Mouse (Mus musculus): ENCODE measurements around the gene Slc52a3. TPM values are rescaled to one million over a fixed set of nuclear protein-coding genes. Genes with fewer than 3 reads are reported as not detected.

Slc52a3 gene
- polyA plus RNA-seq, 1 experiment from 2014 or later: 1.0 TPM

- H3K9me3 ChIP-seq (ENCODE audit: control insufficient read depth, low read length): no peaks in the 10 kb centered on the region
- H3K4me1 ChIP-seq (replicated peaks; ENCODE audit: control insufficient read depth, insufficient read depth, low read length): peaks cover 16% of the 10 kb centered on the region; the same call in 1 of the 2 replicates
- no peaks in the 10 kb centered on the region for H3K36me3 ChIP-seq (ENCODE audit: control insufficient read depth, insufficient read depth, low read length)
- no peak overlapping the region for H3K9ac ChIP-seq (ENCODE audit: low read length)
- no peak overlapping the region for H3K4me3 ChIP-seq (ENCODE audit: low read depth, low read length)
- no peak for ATAC-seq (replicated peaks; ENCODE audit: low FRiP score)
- no peak overlapping the region for H3K27ac ChIP-seq (ENCODE audit: low read depth, low read length)
- DNase-seq (ENCODE audit: low spot score): no peak
- H3K27me3 ChIP-seq (ENCODE audit: control insufficient read depth, insufficient read depth, low read length): no peaks in the 10 kb centered on the region; the same call in 1 of the 2 replicates
- WGBS: 79% methylated on average over 4 of the region's 4 CpGs
- peak overlapping the region; percentile 69; the same call in 1 of the 2 replicates for H3K4me2 ChIP-seq (ENCODE audit: low read depth, low read length, severe bottlenecking)
Measured at GRCm38 (mm10) chr2:151977689-151978440, 18.4 kb upstream of the Slc52a3 start.

GRCm38 (mm10) chr2:151978494-151978893 lies 17.8 kb upstream of the Slc52a3 start:
- Histone ChIP-seq H3K27ac (ENCODE audit: low read depth, low read length) (no peak overlapping the region), H3K4me2 (ENCODE audit: low read depth, low read length, severe bottlenecking) (peak overlapping the region; percentile 69), H3K27me3 (ENCODE audit: control insufficient read depth, insufficient read depth, low read length) (no peaks in the 10 kb centered on the region), H3K4me3 (ENCODE audit: low read depth, low read length) (peak overlapping the region; percentile 81; the same call in 1 of the 2 replicates), H3K9me3 (ENCODE audit: control insufficient read depth, low read length) (no peaks in the 10 kb centered on the region), H3K4me1 (replicated peaks; ENCODE audit: control insufficient read depth, insufficient read depth, low read length) (peaks cover 16% of the 10 kb centered on the region; the same call in 1 of the 2 replicates), H3K36me3 (ENCODE audit: control insufficient read depth, insufficient read depth, low read length) (no peaks in the 10 kb centered on the region), H3K9ac (ENCODE audit: low read length) (no peak overlapping the region; the same call in 1 of the 2 replicates)
- no peak for DNase-seq (ENCODE audit: low spot score)
- WGBS: 78% methylated on average over 6 of the region's 6 CpGs
- ATAC-seq (replicated peaks; ENCODE audit: low FRiP score): no peak

GRCm38 (mm10) chr2:151979470-151980354 lies 16.6 kb upstream of the Slc52a3 start, which contains the start of gene Fam110a:
Fam110a (minus strand) TSS chr2:151980219.
- WGBS: under 1% methylated on average over 45 of the region's 46 CpGs
- ATAC-seq (replicated peaks; ENCODE audit: low FRiP score): peak; percentile 92

GRCm38 (mm10) chr2:151980355-151980693 lies 16.0 kb upstream of the Slc52a3 start:
- peak overlapping the region; percentile 81; the same call in 1 of the 2 replicates for H3K4me3 ChIP-seq (ENCODE audit: low read depth, low read length)
- H3K9me3 ChIP-seq (ENCODE audit: control insufficient read depth, low read length): no peaks in the 10 kb centered on the region
- no peaks in the 10 kb centered on the region for H3K27me3 ChIP-seq (ENCODE audit: control insufficient read depth, insufficient read depth, low read length)
- ATAC-seq (replicated peaks; ENCODE audit: low FRiP score) (peak; percentile 51; the same call in 1 of the 2 replicates), DNase-seq (ENCODE audit: low spot score) (no peak)
- peak overlapping the region; percentile 69; the same call in 1 of the 2 replicates for H3K4me2 ChIP-seq (ENCODE audit: low read depth, low read length, severe bottlenecking)
- peak overlapping the region; percentile 32; the same call in 1 of the 2 replicates for H3K27ac ChIP-seq (ENCODE audit: low read depth, low read length)
- H3K4me1 ChIP-seq (replicated peaks; ENCODE audit: control insufficient read depth, insufficient read depth, low read length): peaks cover 8% of the 10 kb centered on the region; the same call in 1 of the 2 replicates
- peak overlapping the region; percentile 92; the same call in 1 of the 2 replicates for H3K9ac ChIP-seq (ENCODE audit: low read length)
- H3K36me3 ChIP-seq (ENCODE audit: control insufficient read depth, insufficient read depth, low read length): no peaks in the 10 kb centered on the region
- 26% methylated on average over 3 of the region's 3 CpGs for WGBS

More at GRCm38 (mm10) chr2:151979470-151980354, 16.6 kb upstream of the Slc52a3 start, which contains the start of gene Fam110a:
- Histone ChIP-seq H3K4me2 (ENCODE audit: low read depth, low read length, severe bottlenecking) (peak within 1 kb of the TSS; percentile 69), H3K27ac (ENCODE audit: low read depth, low read length) (peak within 1 kb of the TSS; percentile 63; the same call in 1 of the 2 replicates), H3K9ac (ENCODE audit: low read length) (peak within 1 kb of the TSS; percentile 92), H3K9me3 (ENCODE audit: control insufficient read depth, low read length) (no peaks in the 10 kb centered on the region), H3K27me3 (ENCODE audit: control insufficient read depth, insufficient read depth, low read length) (no peaks in the 10 kb centered on the region), H3K4me3 (ENCODE audit: low read depth, low read length) (peak within 1 kb of the TSS; percentile 81), H3K36me3 (ENCODE audit: control insufficient read depth, insufficient read depth, low read length) (no peaks in the 10 kb centered on the region), H3K4me1 (replicated peaks; ENCODE audit: control insufficient read depth, insufficient read depth, low read length) (peaks cover 8% of the 10 kb centered on the region; the same call in 1 of the 2 replicates)
- DNase-seq (ENCODE audit: low spot score): peak; percentile 95

- Histone ChIP-seq H3K27ac (ENCODE audit: low read depth, low read length) (no peak overlapping the region), H3K9me3 (ENCODE audit: control insufficient read depth, low read length) (no peaks in the 10 kb centered on the region), H3K4me1 (replicated peaks; ENCODE audit: control insufficient read depth, insufficient read depth, low read length) (peaks cover 8% of the 10 kb centered on the region; the same call in 1 of the 2 replicates), H3K4me3 (ENCODE audit: low read depth, low read length) (no peak overlapping the region), H3K36me3 (ENCODE audit: control insufficient read depth, insufficient read depth, low read length) (no peaks in the 10 kb centered on the region), H3K9ac (ENCODE audit: low read length) (no peak overlapping the region), H3K4me2 (ENCODE audit: low read depth, low read length, severe bottlenecking) (no peak overlapping the region), H3K27me3 (ENCODE audit: control insufficient read depth, insufficient read depth, low read length) (no peaks in the 10 kb centered on the region)
- no peak for ATAC-seq (replicated peaks; ENCODE audit: low FRiP score)
- DNase-seq (ENCODE audit: low spot score): no peak
- 86% methylated on average over 6 of the region's 6 CpGs for WGBS
Measured at GRCm38 (mm10) chr2:151981268-151981667, 15.0 kb upstream of the Slc52a3 start.

GRCm38 (mm10) chr2:151982476-151982875 lies 13.8 kb upstream of the Slc52a3 start:
- ATAC-seq (replicated peaks; ENCODE audit: low FRiP score): no peak
- Histone ChIP-seq H3K27ac (ENCODE audit: low read depth, low read length) (no peak overlapping the region), H3K36me3 (ENCODE audit: control insufficient read depth, insufficient read depth, low read length) (no peaks in the 10 kb centered on the region), H3K4me3 (ENCODE audit: low read depth, low read length) (no peak overlapping the region), H3K9me3 (ENCODE audit: control insufficient read depth, low read length) (no peaks in the 10 kb centered on the region), H3K4me1 (replicated peaks; ENCODE audit: control insufficient read depth, insufficient read depth, low read length) (peaks cover 8% of the 10 kb centered on the region; the same call in 1 of the 2 replicates), H3K9ac (ENCODE audit: low read length) (no peak overlapping the region), H3K27me3 (ENCODE audit: control insufficient read depth, insufficient read depth, low read length) (no peaks in the 10 kb centered on the region), H3K4me2 (ENCODE audit: low read depth, low read length, severe bottlenecking) (no peak overlapping the region)
- no peak for DNase-seq (ENCODE audit: low spot score)

- H3K4me1 ChIP-seq (replicated peaks; ENCODE audit: control insufficient read depth, insufficient read depth, low read length): peaks cover under 1% of the 10 kb centered on the region; the same call in 1 of the 2 replicates
- H3K4me3 ChIP-seq (ENCODE audit: low read depth, low read length): no peak overlapping the region
- H3K27ac ChIP-seq (ENCODE audit: low read depth, low read length): no peak overlapping the region
- no peak for ATAC-seq (replicated peaks; ENCODE audit: low FRiP score)
- DNase-seq (ENCODE audit: low spot score): no peak
- no peak overlapping the region for H3K9ac ChIP-seq (ENCODE audit: low read length)
- no peaks in the 10 kb centered on the region for H3K36me3 ChIP-seq (ENCODE audit: control insufficient read depth, insufficient read depth, low read length)
- no peaks in the 10 kb centered on the region for H3K9me3 ChIP-seq (ENCODE audit: control insufficient read depth, low read length)
- 76% methylated on average over 9 of the region's 9 CpGs for WGBS
- no peaks in the 10 kb centered on the region for H3K27me3 ChIP-seq (ENCODE audit: control insufficient read depth, insufficient read depth, low read length)
- H3K4me2 ChIP-seq (ENCODE audit: low read depth, low read length, severe bottlenecking): no peak overlapping the region
Measured at GRCm38 (mm10) chr2:151984019-151984418, 12.3 kb upstream of the Slc52a3 start.

GRCm38 (mm10) chr2:151985426-151986172 lies 10.7 kb upstream of the Slc52a3 start:
- Histone ChIP-seq H3K9me3 (ENCODE audit: control insufficient read depth, low read length) (no peaks in the 10 kb centered on the region), H3K4me1 (replicated peaks; ENCODE audit: control insufficient read depth, insufficient read depth, low read length) (no peaks in the 10 kb centered on the region), H3K4me2 (ENCODE audit: low read depth, low read length, severe bottlenecking) (no peak overlapping the region), H3K36me3 (ENCODE audit: control insufficient read depth, insufficient read depth, low read length) (no peaks in the 10 kb centered on the region), H3K9ac (ENCODE audit: low read length) (no peak overlapping the region), H3K27ac (ENCODE audit: low read depth, low read length) (no peak overlapping the region), H3K4me3 (ENCODE audit: low read depth, low read length) (no peak overlapping the region), H3K27me3 (ENCODE audit: control insufficient read depth, insufficient read depth, low read length) (no peaks in the 10 kb centered on the region)
- 76% methylated on average over 7 of the region's 7 CpGs for WGBS
- ATAC-seq (replicated peaks; ENCODE audit: low FRiP score): no peak
- no peak for DNase-seq (ENCODE audit: low spot score)
